Mouse (Mus musculus): ENCODE measurements around the gene Larp1b. TPM values are rescaled to one million over a fixed set of nuclear protein-coding genes. Genes with fewer than 3 reads are reported as not detected.

Gene Larp1b
- polyA plus RNA-seq, 1 experiment from 2014 or later = 5.0 TPM

GRCm38 (mm10) chr3:41065320-41065719 is 115.7 kb downstream of the Larp1b start:
- Histone ChIP-seq H3K36me3 (peaks cover 54% of the 10 kb centered on the region), H3K27me3 (no peaks in the 10 kb centered on the region)
- WGBS = 89% methylated on average over 2 of the region's 2 CpGs

DNA sequence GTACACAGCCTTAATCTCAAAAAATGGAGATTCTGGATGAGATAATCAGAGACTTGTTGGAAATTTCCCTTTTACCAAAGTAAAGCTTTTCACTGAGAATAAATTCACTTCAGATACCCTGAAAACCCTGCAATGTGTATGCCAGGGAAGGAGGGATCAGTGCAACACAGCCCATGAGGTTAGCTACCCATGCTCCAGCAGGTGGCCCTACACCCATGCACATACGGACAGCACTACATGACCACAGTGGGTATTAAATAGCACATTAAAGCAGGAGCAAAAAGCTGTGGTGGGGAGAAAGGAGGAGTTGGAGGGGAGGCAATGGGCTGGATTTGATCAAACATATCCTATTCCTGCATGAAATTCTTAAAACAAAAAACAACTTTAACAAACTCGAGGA is 120.9 kb downstream of the Larp1b start:
- ATAC-seq (ENCODE audit: low FRiP score) = no peak
- H3K27ac ChIP-seq = no peak overlapping the region
- H3K9me3 ChIP-seq = no peaks in the 10 kb centered on the region

More at GRCm38 (mm10) chr3:41065320-41065719, 115.7 kb downstream of the Larp1b start:
- ATAC-seq (ENCODE audit: low FRiP score) = no peak
- Histone ChIP-seq H3K9ac (no peak overlapping the region), H3K4me2 (no peak overlapping the region), H3K9me3 (no peaks in the 10 kb centered on the region), H3K27ac (no peak overlapping the region), H3K4me1 (replicated peaks) (no peaks in the 10 kb centered on the region), H3K4me3 (no peak overlapping the region)

GRCm38 (mm10) chr3:41075376-41075775 is 125.7 kb downstream of the Larp1b start:
- WGBS = 74% methylated on average over 8 of the region's 8 CpGs
- Histone ChIP-seq H3K27ac (no peak overlapping the region), H3K4me1 (replicated peaks) (peaks cover 12% of the 10 kb centered on the region), H3K36me3 (no peaks in the 10 kb centered on the region), H3K4me3 (no peak overlapping the region), H3K27me3 (no peaks in the 10 kb centered on the region), H3K9ac (no peak overlapping the region), H3K9me3 (no peaks in the 10 kb centered on the region), H3K4me2 (no peak overlapping the region)
- ATAC-seq (ENCODE audit: low FRiP score) = no peak

More for the DNA sequence above, 120.9 kb downstream of the Larp1b start:
- no peak overlapping the region for H3K9ac ChIP-seq
- no peaks in the 10 kb centered on the region for H3K27me3 ChIP-seq
- no peak overlapping the region for H3K4me3 ChIP-seq
- peaks cover 2% of the 10 kb centered on the region for H3K4me1 ChIP-seq (replicated peaks)
- H3K36me3 ChIP-seq = peaks cover 35% of the 10 kb centered on the region
- 83% methylated on average over 2 of the region's 2 CpGs for WGBS
- H3K4me2 ChIP-seq = no peak overlapping the region

- ATAC-seq (ENCODE audit: low FRiP score) = no peak
- H3K4me1 ChIP-seq (replicated peaks) = peaks cover 27% of the 10 kb centered on the region
- H3K9ac ChIP-seq = no peak overlapping the region
- no peak overlapping the region for H3K27ac ChIP-seq
- no peaks in the 10 kb centered on the region for H3K27me3 ChIP-seq
- H3K4me3 ChIP-seq = no peak overlapping the region
- no peaks in the 10 kb centered on the region for H3K9me3 ChIP-seq
- no peak overlapping the region for H3K4me2 ChIP-seq
- H3K36me3 ChIP-seq = no peaks in the 10 kb centered on the region
- 91% methylated on average over 2 of the region's 2 CpGs for WGBS
These were observed 129.0 kb downstream of the Larp1b start for GRCm38 (mm10) chr3:41078673-41079072.

GRCm38 (mm10) chr3:41080724-41081123 is 131.1 kb downstream of the Larp1b start:
- H3K4me1 ChIP-seq (replicated peaks) = peaks cover 29% of the 10 kb centered on the region
- no peaks in the 10 kb centered on the region for H3K27me3 ChIP-seq
- ATAC-seq (ENCODE audit: low FRiP score) = no peak
- no peaks in the 10 kb centered on the region for H3K36me3 ChIP-seq
- peak overlapping the region; percentile 93; the same call in 1 of the 2 replicates for H3K4me3 ChIP-seq
- H3K9me3 ChIP-seq = no peaks in the 10 kb centered on the region
- peak overlapping the region; percentile 82 for H3K4me2 ChIP-seq
- H3K9ac ChIP-seq = peak overlapping the region; percentile 26; the same call in 1 of the 2 replicates
- WGBS = 42% methylated on average over 3 of the region's 3 CpGs
- no peak overlapping the region for H3K27ac ChIP-seq

DNA sequence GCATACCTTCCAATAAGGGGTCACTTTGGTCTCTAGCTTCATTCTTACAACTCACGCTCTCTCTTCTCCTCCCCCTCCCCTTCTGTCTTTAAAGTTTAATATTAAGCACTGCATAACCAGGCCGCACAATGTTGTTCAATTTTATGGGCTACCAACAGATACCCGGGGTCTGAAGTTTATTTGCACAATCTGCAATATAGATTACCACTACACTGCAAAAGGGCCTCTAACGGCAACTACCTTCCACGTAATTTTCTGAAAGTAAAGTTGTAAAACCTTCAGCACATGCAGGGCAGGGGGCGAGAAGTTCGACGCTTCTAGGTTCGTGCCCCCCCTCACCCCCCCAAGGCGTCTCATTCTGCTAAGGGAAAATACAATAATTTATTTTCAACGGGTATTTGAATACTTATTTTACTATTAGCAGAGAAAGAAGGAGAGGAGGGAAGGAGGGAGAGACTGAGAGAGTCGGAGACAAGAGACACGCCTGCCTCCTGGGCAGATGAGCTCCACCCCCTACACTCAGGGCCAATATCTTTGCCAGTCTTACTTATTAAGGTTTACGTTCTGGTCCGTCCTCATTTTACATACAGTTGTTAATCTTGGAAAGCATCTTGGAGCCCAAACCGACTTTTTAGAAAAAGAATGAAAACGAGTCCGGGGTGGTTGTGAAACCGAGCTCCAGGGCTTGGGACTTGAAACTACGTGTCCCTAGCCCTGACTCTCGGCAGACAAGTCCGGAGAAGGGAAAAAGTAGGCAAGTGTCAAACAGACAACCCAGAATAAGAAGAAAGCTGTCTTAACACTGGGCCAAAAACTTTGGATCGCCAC is 132.1 kb downstream of the Larp1b start:
- no peaks in the 10 kb centered on the region for H3K36me3 ChIP-seq
- peak overlapping the region; percentile 89 for H3K9ac ChIP-seq
- peak overlapping the region; percentile 82 for H3K4me2 ChIP-seq
- WGBS = 3% methylated on average over 23 of the region's 23 CpGs
- H3K27me3 ChIP-seq = no peaks in the 10 kb centered on the region
- no peaks in the 10 kb centered on the region for H3K9me3 ChIP-seq
- H3K4me3 ChIP-seq = peak overlapping the region; percentile 93
- peak overlapping the region; percentile 93 for H3K27ac ChIP-seq
- H3K4me1 ChIP-seq (replicated peaks) = peaks cover 27% of the 10 kb centered on the region
- no peak for ATAC-seq (ENCODE audit: low FRiP score)

DNA sequence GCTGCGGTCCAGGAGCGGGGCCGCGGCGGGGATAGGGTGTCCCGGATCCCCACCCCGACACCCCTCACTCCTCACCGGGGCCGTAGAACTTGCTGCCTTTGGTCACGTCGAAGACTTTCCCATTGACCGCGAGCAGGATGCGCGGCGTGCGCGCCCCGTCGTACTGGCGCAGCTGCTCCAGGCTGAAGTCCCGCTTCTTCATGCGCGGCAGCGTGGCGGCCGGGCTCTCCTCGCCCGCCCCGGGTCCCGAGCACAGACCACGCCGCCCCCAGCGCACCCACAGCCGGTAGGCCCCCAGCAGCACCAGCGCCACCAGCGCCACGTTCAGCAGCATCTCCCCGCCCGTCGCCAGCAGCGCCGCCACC is 132.9 kb downstream of the Larp1b start:
- H3K4me2 ChIP-seq = peak overlapping the region; percentile 82
- ATAC-seq (ENCODE audit: low FRiP score) = peak; percentile 60
- 0% methylated on average over 29 of the region's 43 CpGs for WGBS

DNA sequence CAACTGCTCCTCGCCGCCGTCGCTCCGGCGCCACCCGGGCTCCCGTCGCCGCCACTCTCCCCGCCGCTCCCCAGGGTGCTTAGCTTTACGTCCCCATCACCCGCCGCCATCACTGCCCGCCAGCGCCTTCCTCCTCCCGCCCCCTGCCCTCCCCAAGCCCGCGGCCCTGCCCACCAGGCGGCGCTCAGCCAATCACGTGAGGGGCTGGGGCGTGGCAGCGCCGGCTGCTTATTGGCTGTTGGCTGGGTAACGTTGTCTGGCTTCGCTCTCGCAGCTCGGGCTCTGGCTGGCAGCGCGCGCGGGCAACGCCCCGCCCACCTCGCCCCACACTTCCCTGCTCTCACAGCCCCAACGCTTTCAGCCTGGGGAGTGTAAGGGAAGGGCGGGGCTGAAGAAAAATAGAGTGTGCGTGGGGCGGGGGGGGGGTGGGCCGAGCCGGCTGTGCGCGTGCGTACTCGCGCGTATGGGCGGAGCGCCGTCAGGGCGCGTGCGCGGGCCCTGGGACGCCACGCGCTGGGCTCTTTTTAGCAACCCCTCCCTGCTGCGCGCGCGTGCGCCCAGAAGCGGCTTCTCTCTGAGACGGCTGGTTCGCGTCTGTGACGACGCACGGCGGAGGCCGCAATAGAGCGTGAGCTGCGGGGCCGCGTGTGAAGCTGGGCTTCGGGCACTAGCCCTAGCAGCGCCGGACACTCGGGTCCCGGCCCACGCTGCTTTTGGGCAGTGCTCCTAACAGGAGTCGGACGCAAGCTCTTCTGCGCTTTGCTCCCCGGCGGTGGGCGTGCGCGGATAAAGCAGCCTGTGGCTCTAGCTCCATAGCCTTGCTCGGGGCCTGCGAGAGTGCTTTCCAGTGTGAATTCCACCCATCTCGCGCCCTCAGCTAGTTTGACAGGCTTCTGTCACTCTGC is 133.5 kb downstream of the Larp1b start, which contains the start of gene Pgrmc2:
Gene Pgrmc2, minus strand, starts transcription at position 162 of the 905 bp plus-strand sequence.
- H3K4me2 ChIP-seq = peak within 1 kb of the TSS; percentile 82
- no peaks in the 10 kb centered on the region for H3K27me3 ChIP-seq
- peak; percentile 98 for ATAC-seq (ENCODE audit: low FRiP score)
- H3K27ac ChIP-seq = peak within 1 kb of the TSS; percentile 94
- H3K4me3 ChIP-seq = peak within 1 kb of the TSS; percentile 93
- H3K36me3 ChIP-seq = no peaks in the 10 kb centered on the region
- peak within 1 kb of the TSS; percentile 89 for H3K9ac ChIP-seq
- WGBS = under 1% methylated on average over 95 of the region's 95 CpGs
- H3K9me3 ChIP-seq = no peaks in the 10 kb centered on the region
- H3K4me1 ChIP-seq (replicated peaks) = peaks cover 27% of the 10 kb centered on the region

More for the DNA sequence above, 132.9 kb downstream of the Larp1b start:
- no peaks in the 10 kb centered on the region for H3K9me3 ChIP-seq
- H3K27ac ChIP-seq = peak overlapping the region; percentile 93
- no peaks in the 10 kb centered on the region for H3K27me3 ChIP-seq
- H3K4me3 ChIP-seq = peak overlapping the region; percentile 93
- H3K4me1 ChIP-seq (replicated peaks) = peaks cover 27% of the 10 kb centered on the region
- peak overlapping the region; percentile 89 for H3K9ac ChIP-seq
- no peaks in the 10 kb centered on the region for H3K36me3 ChIP-seq

DNA sequence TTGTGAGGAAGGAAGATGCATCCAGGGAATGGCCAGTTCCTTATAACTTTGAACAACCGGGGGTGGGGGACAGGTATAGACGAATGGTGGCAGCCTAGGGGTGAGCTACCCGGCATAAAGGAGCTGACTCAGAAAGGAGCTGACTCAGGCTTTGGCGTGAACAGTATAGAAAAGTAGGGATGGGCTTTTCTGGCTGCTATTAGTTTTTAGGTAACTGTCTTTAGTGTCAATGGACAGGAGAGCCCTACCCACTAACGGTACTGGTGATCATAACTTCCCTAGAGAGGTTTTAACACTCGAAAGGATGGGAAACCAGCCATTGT is 134.1 kb downstream of the Larp1b start:
- WGBS = under 1% methylated on average over 6 of the region's 6 CpGs
- no peaks in the 10 kb centered on the region for H3K36me3 ChIP-seq
- peak overlapping the region; percentile 93 for H3K4me3 ChIP-seq
- H3K4me1 ChIP-seq (replicated peaks) = peaks cover 27% of the 10 kb centered on the region
- ATAC-seq (ENCODE audit: low FRiP score) = peak; percentile 43
- H3K27ac ChIP-seq = peak overlapping the region; percentile 94
- no peaks in the 10 kb centered on the region for H3K9me3 ChIP-seq
- no peaks in the 10 kb centered on the region for H3K27me3 ChIP-seq
- H3K9ac ChIP-seq = peak overlapping the region; percentile 82
- H3K4me2 ChIP-seq = peak overlapping the region; percentile 64

DNA sequence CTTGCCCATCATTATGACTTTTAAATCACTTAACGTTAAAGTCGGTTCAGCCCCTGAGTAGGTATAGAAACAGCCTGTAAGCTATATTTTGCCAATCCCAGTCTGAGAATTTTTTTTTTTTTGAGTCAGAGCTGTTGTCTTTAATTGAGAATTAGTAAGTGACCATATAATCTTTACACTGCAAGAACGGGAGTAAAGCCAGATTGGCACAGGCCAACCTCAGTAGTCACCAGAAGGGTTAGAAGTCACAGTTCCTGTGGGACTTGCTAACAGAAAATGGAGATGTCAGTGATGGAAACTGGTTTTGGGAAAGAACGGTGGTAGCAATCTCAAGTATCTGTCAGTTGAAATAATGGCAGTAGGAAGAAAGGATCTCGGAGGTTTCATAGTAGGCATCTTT is 134.8 kb downstream of the Larp1b start:
- H3K4me1 ChIP-seq (replicated peaks) = peaks cover 27% of the 10 kb centered on the region
- ATAC-seq (ENCODE audit: low FRiP score) = no peak
- 89% methylated on average over 5 of the region's 5 CpGs for WGBS
- peak overlapping the region; percentile 64 for H3K4me2 ChIP-seq
- H3K36me3 ChIP-seq = no peaks in the 10 kb centered on the region
- no peak overlapping the region for H3K4me3 ChIP-seq
- H3K9me3 ChIP-seq = no peaks in the 10 kb centered on the region
- H3K27me3 ChIP-seq = no peaks in the 10 kb centered on the region
- no peak overlapping the region for H3K9ac ChIP-seq
- H3K27ac ChIP-seq = no peak overlapping the region

DNA sequence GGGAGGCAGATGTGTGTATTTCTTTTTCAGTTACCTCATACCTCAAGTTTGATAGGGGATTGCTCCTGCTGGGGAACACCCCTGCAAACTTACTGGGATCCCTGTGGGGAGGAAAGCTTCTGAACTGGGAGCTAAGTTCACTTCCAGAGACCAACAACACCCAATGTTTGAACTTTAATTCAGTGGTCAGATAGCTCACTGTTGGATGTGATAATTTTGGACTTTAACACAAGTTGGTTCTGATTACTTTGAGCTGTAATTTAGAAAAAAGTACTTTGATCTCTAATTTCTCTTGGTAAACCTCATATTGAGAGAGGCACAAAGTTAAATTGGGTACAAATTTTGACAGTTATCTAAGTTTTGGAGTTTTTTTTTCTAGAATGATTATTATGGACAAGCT is 137.4 kb downstream of the Larp1b start:
- Histone ChIP-seq H3K27me3 (no peaks in the 10 kb centered on the region), H3K4me3 (no peak overlapping the region), H3K4me1 (replicated peaks) (peaks cover 6% of the 10 kb centered on the region; the same call in 1 of the 2 replicates), H3K36me3 (no peaks in the 10 kb centered on the region), H3K9ac (no peak overlapping the region), H3K9me3 (no peaks in the 10 kb centered on the region), H3K4me2 (no peak overlapping the region), H3K27ac (no peak overlapping the region)
- no peak for ATAC-seq (ENCODE audit: low FRiP score)
